Mouse (Mus musculus) ovary, adult 2 months (tissue): ENCODE data around the gene Mfsd4b3. TPM values are rescaled to one million over a fixed set of nuclear protein-coding genes. Genes with fewer than 3 reads are reported as not detected.

ENCODE experiments used
- polyA plus RNA-seq: library from polyadenylated mRNA; depleted of rRNA; stranded (reverse); fragments of >200 nt; gene quantifications from 2 replicates; pipeline ENCODE4 v1.2.3, GENCODE M21; 2012; rRNA removed

The Mfsd4b3 gene
- 0.62 and 0.77 TPM in 2 replicates for polyA plus RNA-seq

GRCm38 (mm10) chr10:39959761-39960440, at the start of gene Mfsd4b3:
Gene Mfsd4b3 (minus strand): TSS chr10:39960153.

GRCm38 (mm10) chr10:39986466-39986865, 26.5 kb upstream of the Mfsd4b3 start, which contains the start of gene Mfsd4b5:
Gene Mfsd4b5 (minus strand): TSS chr10:39986646.

GRCm38 (mm10) chr10:39926616-39927139, 33.3 kb downstream of the Mfsd4b3 start, which contains the start of gene Mfsd4b2:
Gene Mfsd4b2 (minus strand): TSS chr10:39926923.

GRCm38 (mm10) chr10:39898874-39899371, 61.0 kb downstream of the Mfsd4b3 start, which contains the start of gene Mfsd4b4:
Gene Mfsd4b4 (minus strand): TSS chr10:39899238.

Other genes with a start within 250 kb of the Mfsd4b3 start
- gene Rev3l, start 228.0 kb downstream of the Mfsd4b3 start, polyA plus RNA-seq: 10.3 and 14.5 TPM in 2 replicates
- gene Mfsd4b4, start 60.9 kb downstream of the Mfsd4b3 start, polyA plus RNA-seq: 5.3 TPM in 2 replicates
- gene Mfsd4b2, start 33.2 kb downstream of the Mfsd4b3 start, polyA plus RNA-seq: not detected in 2 replicates
- 0.12 and 0.14 TPM in 2 replicates for gene Mfsd4b5, start 26.5 kb upstream of the Mfsd4b3 start, polyA plus RNA-seq
- gene Mfsd4b1, start 65.1 kb upstream of the Mfsd4b3 start, polyA plus RNA-seq: 0.31 and 0.45 TPM in 2 replicates
- gene Slc16a10, start 182.1 kb upstream of the Mfsd4b3 start, polyA plus RNA-seq: 9.7 and 15.7 TPM in 2 replicates